Mouse (Mus musculus): ENCODE results near the gene Iscu. TPM values are rescaled to one million over a fixed set of nuclear protein-coding genes. Genes with fewer than 3 reads are reported as not detected.

Gene Iscu
- 187 TPM for polyA plus RNA-seq (2014; fragmentation: Illumina TruSeq; extraction: RNeasy Lipid Tissue Mini Kit (QIAGEN cat#74804); ENCODE audit: low read depth, low replicate concordance)

DNA sequence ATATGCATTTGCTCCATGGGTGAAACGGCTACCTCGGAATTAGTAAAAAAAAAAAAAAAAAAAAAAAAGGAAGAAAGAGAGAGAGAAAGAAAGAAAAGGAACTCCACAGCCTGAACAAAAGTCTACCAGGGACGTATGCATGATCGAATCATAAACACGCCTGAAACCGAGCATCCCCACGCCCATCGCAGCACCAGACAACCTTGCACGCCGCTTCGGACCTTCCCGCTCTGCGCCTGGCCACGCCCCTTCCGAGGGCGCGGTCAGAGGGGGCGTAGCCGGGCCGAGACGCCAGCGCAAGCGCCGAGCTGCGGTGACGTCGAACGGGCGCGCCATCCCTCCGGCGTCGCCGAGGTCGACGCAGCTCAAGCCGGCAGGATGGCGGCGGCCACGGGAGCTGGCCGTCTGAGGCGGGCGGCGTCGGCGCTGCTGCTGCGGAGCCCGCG lies at the start of gene Iscu, which contains the start of gene Sart3:
Gene Iscu (plus strand): TSS at position 299 of the 446 bp plus-strand sequence.
Gene Sart3 (minus strand): TSS at position 61 of the 446 bp plus-strand sequence.

DNA sequence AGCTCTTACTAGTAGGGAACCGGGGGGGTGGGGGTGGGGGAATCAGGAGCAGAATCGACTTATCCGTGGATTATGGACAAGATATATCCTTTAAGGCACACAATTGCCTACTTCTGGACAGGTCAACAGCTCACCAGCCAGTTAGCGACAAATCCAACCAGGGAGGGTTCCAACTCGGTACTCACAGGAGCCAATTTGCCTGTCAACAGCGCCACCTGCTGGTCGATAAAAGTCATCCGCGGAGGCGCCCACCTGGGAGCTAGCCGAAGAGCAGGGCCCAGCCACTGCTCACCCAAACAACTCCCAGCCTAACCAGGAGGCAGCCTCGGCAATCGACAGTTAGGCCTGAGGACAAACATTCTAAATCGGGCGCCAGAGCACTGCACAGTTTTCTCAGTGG lies 48.1 kb upstream of the Iscu start, which contains the start of gene 1700069L16Rik:
Gene 1700069L16Rik (minus strand): TSS at position 327 of the 400 bp plus-strand sequence.

DNA sequence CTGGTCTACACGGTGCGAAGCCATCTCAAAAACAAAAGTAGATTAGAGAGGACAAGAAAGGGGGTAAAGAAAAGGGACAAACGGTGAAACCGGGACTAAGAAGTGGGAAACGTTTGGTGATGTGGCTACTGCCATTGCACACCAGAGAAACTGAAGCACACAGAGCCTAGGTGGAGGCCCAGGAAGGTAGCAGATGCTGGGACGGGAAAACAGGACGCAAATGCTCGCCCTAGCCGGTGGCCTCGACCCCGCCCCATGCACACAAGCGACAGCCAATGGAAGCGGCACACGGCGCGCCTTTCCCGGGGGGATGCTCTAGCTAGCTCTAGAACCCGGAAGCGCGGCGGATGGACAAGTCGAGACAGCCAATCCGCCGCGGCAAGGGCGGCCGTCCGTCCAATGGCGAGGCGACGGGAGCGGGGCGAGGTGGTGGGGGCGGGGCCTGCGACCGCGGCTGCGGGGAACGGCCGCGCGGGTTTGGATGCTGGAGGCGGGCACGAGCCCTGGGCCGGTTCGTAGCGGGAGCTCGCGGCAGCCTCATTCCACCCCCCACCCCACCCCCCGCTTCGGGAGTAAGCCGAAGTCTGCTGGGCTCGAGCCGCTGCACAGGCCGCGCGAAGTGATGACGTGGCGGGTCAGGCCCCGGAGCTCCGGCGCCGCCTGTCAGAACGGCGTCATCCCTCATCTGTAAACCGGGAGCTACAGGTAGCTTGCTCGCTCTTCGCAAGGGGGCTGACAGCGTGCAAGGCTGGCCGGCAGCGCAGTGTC lies 37.0 kb upstream of the Iscu start, which contains the start of gene Ficd:
Gene Ficd (plus strand): TSS at position 459 of the 768 bp plus-strand sequence.

DNA sequence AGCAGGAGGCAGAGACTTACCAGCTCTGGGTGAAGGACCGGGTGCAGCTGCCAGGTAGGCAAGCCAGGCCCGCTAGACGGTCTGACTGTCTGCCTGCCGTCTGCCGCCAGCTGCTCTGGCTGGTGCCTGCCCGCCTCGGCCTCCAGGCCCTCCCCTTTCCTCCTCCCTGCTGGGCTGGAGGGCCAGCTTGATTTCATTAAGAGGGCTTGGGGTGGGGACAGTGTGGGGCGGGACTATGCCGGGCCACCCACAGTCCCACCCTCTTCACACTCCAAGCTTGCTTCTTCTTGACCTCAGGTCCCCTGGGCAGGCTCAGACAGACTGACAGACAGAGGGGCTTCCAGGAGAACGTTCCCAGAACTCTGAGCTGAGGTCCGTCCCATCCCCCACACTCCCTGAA lies 27.7 kb downstream of the Iscu start, which contains the start of gene Tmem119:
Gene Tmem119 (minus strand): TSS at position 237 of the 400 bp plus-strand sequence.

Other genes with a start within 250 kb of the Iscu start
- 14.2 TPM for gene Cmklr1, start 122.3 kb upstream of the Iscu start, polyA plus RNA-seq (2014; fragmentation: Illumina TruSeq; extraction: RNeasy Lipid Tissue Mini Kit (QIAGEN cat#74804); ENCODE audit: low read depth, low replicate concordance)
- gene 1700069L16Rik, start 48.0 kb upstream of the Iscu start, polyA plus RNA-seq (2014; fragmentation: Illumina TruSeq; extraction: RNeasy Lipid Tissue Mini Kit (QIAGEN cat#74804); ENCODE audit: low read depth, low replicate concordance): not detected
- 8.0 TPM for gene Ficd, start 36.9 kb upstream of the Iscu start, polyA plus RNA-seq (2014; fragmentation: Illumina TruSeq; extraction: RNeasy Lipid Tissue Mini Kit (QIAGEN cat#74804); ENCODE audit: low read depth, low replicate concordance)
- 11.7 TPM for gene Sart3, start 238 bp upstream of the Iscu start, polyA plus RNA-seq (2014; fragmentation: Illumina TruSeq; extraction: RNeasy Lipid Tissue Mini Kit (QIAGEN cat#74804); ENCODE audit: low read depth, low replicate concordance)
- 10.8 TPM for gene Tmem119, start 27.8 kb downstream of the Iscu start, polyA plus RNA-seq (2014; fragmentation: Illumina TruSeq; extraction: RNeasy Lipid Tissue Mini Kit (QIAGEN cat#74804); ENCODE audit: low read depth, low replicate concordance)
- 3.2 TPM for gene Selplg, start 59.9 kb downstream of the Iscu start, polyA plus RNA-seq (2014; fragmentation: Illumina TruSeq; extraction: RNeasy Lipid Tissue Mini Kit (QIAGEN cat#74804); ENCODE audit: low read depth, low replicate concordance)
- 20.3 TPM for gene Coro1c, start 136.0 kb downstream of the Iscu start, polyA plus RNA-seq (2014; fragmentation: Illumina TruSeq; extraction: RNeasy Lipid Tissue Mini Kit (QIAGEN cat#74804); ENCODE audit: low read depth, low replicate concordance)
- 4.8 TPM for gene Ssh1, start 221.1 kb downstream of the Iscu start, polyA plus RNA-seq (2014; fragmentation: Illumina TruSeq; extraction: RNeasy Lipid Tissue Mini Kit (QIAGEN cat#74804); ENCODE audit: low read depth, low replicate concordance)
- not detected for gene Dao, start 231.0 kb downstream of the Iscu start, polyA plus RNA-seq (2014; fragmentation: Illumina TruSeq; extraction: RNeasy Lipid Tissue Mini Kit (QIAGEN cat#74804); ENCODE audit: low read depth, low replicate concordance)

Measured in heart, adult 10 weeks (tissue).